Mouse (Mus musculus): ENCODE data around the gene Cpne2.
A peak's percentile ranks its signal among the peaks of the same experiment; 100 is the strongest.

The Cpne2 gene

GRCm38 (mm10) chr8:94581820-94582483, 49.2 kb downstream of the Cpne2 start:
- no peak for DNase-seq (ENCODE audit: low read depth, low spot score)

- no peak for DNase-seq (ENCODE audit: low read depth, low spot score)
Observed at GRCm38 (mm10) chr8:94582569-94582968, 49.8 kb downstream of the Cpne2 start.

- DNase-seq (ENCODE audit: low read depth, low spot score), result peak; percentile 42
Observed at GRCm38 (mm10) chr8:94584238-94584817, 51.5 kb downstream of the Cpne2 start.

- DNase-seq (ENCODE audit: low read depth, low spot score), result no peak
Observed at GRCm38 (mm10) chr8:94591691-94592090, 58.9 kb downstream of the Cpne2 start.

GRCm38 (mm10) chr8:94594211-94594610, 61.4 kb downstream of the Cpne2 start:
- DNase-seq (ENCODE audit: low read depth, low spot score), result no peak

- DNase-seq (ENCODE audit: low read depth, low spot score), result no peak
Observed at GRCm38 (mm10) chr8:94600478-94600877, 67.7 kb downstream of the Cpne2 start.

- DNase-seq (ENCODE audit: low read depth, low spot score), result no peak
Observed at GRCm38 (mm10) chr8:94601034-94601606, 68.3 kb downstream of the Cpne2 start.

GRCm38 (mm10) chr8:94601607-94602385, 69.0 kb downstream of the Cpne2 start, which contains the start of the genes Rspry1 and Fam192a:
Gene Rspry1, plus strand, starts transcription at chr8:94601937.
Gene Fam192a, minus strand, starts transcription at chr8:94601997.
- peak; percentile 100 for DNase-seq (ENCODE audit: low read depth, low spot score)

GRCm38 (mm10) chr8:94602471-94603131, 69.8 kb downstream of the Cpne2 start:
- no peak for DNase-seq (ENCODE audit: low read depth, low spot score)

- DNase-seq (ENCODE audit: low read depth, low spot score), result no peak
Observed at GRCm38 (mm10) chr8:94604030-94604429, 71.2 kb downstream of the Cpne2 start.

GRCm38 (mm10) chr8:94607064-94607463, 74.3 kb downstream of the Cpne2 start:
- no peak for DNase-seq (ENCODE audit: low read depth, low spot score)

Measured in retina, postnatal 7 days (tissue).